Mouse (Mus musculus) cerebellum, adult 8-10 months (tissue): ENCODE results near the gene Entpd7.
A peak's percentile ranks its signal among the peaks of the same experiment; 100 is the strongest.

ENCODE experiments used
- DNase-seq: peaks from one replicate; pipeline ENCODE4 v3.0.0; 2022

Entpd7 gene

GRCm38 (mm10) chr19:43674730-43675524 is 14.5 kb upstream of the Entpd7 start, which contains the start of gene Slc25a28:
Gene Slc25a28 (minus strand): TSS chr19:43674881.
- peak; percentile 99 for DNase-seq

GRCm38 (mm10) chr19:43675525-43676400 is 13.7 kb upstream of the Entpd7 start:
- no peak for DNase-seq

- no peak for DNase-seq
These were observed 10.9 kb upstream of the Entpd7 start for GRCm38 (mm10) chr19:43678467-43679003.

- DNase-seq, result no peak
These were observed 9.9 kb upstream of the Entpd7 start for GRCm38 (mm10) chr19:43679474-43679981.

GRCm38 (mm10) chr19:43681541-43681940 is 7.9 kb upstream of the Entpd7 start:
- DNase-seq, result no peak

GRCm38 (mm10) chr19:43692815-43693214 is 3.3 kb downstream of the Entpd7 start:
- no peak for DNase-seq

GRCm38 (mm10) chr19:43695514-43695964 is 6.1 kb downstream of the Entpd7 start:
- DNase-seq, result no peak

GRCm38 (mm10) chr19:43697666-43698370 is 8.3 kb downstream of the Entpd7 start:
- DNase-seq, result no peak

- no peak for DNase-seq
These were observed 9.7 kb downstream of the Entpd7 start for GRCm38 (mm10) chr19:43699021-43699762.

GRCm38 (mm10) chr19:43699763-43700155 is 10.3 kb downstream of the Entpd7 start:
- no peak for DNase-seq

- no peak for DNase-seq
These were observed 14.7 kb downstream of the Entpd7 start for GRCm38 (mm10) chr19:43704211-43704610.

GRCm38 (mm10) chr19:43704787-43705497 is 15.5 kb downstream of the Entpd7 start:
- no peak for DNase-seq

- no peak for DNase-seq
These were observed 18.7 kb downstream of the Entpd7 start for GRCm38 (mm10) chr19:43708206-43708605.

- DNase-seq, result no peak
These were observed 19.8 kb downstream of the Entpd7 start for GRCm38 (mm10) chr19:43709317-43709716.

GRCm38 (mm10) chr19:43711159-43711916 is 21.9 kb downstream of the Entpd7 start:
- DNase-seq, result no peak

GRCm38 (mm10) chr19:43711971-43712370 is 22.5 kb downstream of the Entpd7 start:
- no peak for DNase-seq

- DNase-seq, result no peak
These were observed 30.6 kb downstream of the Entpd7 start for GRCm38 (mm10) chr19:43720061-43720460.

GRCm38 (mm10) chr19:43722891-43723290 is 33.4 kb downstream of the Entpd7 start:
- DNase-seq, result no peak

GRCm38 (mm10) chr19:43723501-43723900 is 34.0 kb downstream of the Entpd7 start:
- DNase-seq, result no peak

- no peak for DNase-seq
These were observed 34.7 kb downstream of the Entpd7 start for GRCm38 (mm10) chr19:43724194-43724593.
